Mouse (Mus musculus) brain, embryonic 14.5 days (tissue): ENCODE results near the gene Pdzk1.

Source experiments
- CTCF ChIP-seq: fragments of 200-500 bp; IDR thresholded peaks from 2 replicates; pipeline ENCODE4 v1.5.1; 2012; ENCODE audit warnings: inconsistent platforms, mild to moderate bottlenecking, moderate library complexity, borderline replicate concordance; ENCODE audit not compliant: insufficient read depth, insufficient read length; ENCODE audit errors: extremely low read depth
- POLR2A ChIP-seq: fragments of 200-500 bp; IDR thresholded peaks from 2 replicates; pipeline ENCODE4 v1.6.1; 2012; ENCODE audit warnings: mild to moderate bottlenecking, inconsistent platforms, borderline replicate concordance; ENCODE audit not compliant: poor library complexity, insufficient read depth, insufficient read length, severe bottlenecking; ENCODE audit errors: extremely low read depth

DNA sequence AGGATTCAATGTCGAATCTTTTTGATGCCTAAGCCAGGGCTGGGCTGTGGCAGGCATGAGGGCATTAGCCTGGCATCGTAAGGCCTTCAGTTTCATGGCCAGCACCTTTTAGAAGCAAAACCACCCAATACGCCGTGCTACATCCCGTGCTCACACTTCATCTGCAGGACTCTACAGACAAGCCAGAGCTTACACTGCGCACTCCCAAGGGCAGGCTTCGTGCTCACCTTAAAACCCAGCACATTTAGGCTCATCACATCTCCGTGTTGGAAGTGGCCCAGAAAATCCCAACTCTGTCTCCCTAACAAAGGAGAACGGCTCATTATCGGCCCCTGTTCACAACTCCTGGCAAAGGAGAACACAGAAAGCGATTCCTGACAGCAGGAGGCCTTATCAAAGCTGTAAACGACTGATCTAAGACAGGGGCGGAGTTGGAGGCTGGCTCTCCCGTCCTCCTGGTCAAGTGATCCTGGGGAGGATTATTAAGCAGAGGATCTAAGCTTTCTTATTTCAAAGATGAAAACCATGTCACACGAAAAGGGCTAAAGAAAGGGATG lies 698 bp upstream of the Pdzk1 start:
- TF ChIP-seq POLR2A (no peak), CTCF (no peak)
